Mouse (Mus musculus): Measurements from ENCODE around the gene Kif27.

GRCm38 (mm10) chr13:58385547-58385920 is 26.6 kb upstream of the Kif27 start:
- no peak for TF ChIP-seq HCFC1 (IDR thresholded peaks at IDR 0.05; ENCODE audit: borderline replicate concordance, insufficient read depth, low read length)
- no peak for TF ChIP-seq MAFK (IDR thresholded peaks at IDR 0.05; ENCODE audit: insufficient read depth, low read depth, low read length)
- TF ChIP-seq ZNF384 (IDR thresholded peaks at IDR 0.05; ENCODE audit: low read depth, low read length): no peak
- TF ChIP-seq CHD2 (IDR thresholded peaks at IDR 0.05; ENCODE audit: low read depth, low read length): no peak
